Mouse (Mus musculus) bone marrow macrophage, adult 2 months (primary cell): ENCODE results near the gene Ints14. TPM values are rescaled to one million over a fixed set of nuclear protein-coding genes. Genes with fewer than 3 reads are reported as not detected.
"Not testable (repeated sequence)": the region's sequence is repeated elsewhere in the genome, so short reads cannot be mapped to it uniquely, and the experiment has no call there.

Source experiments
- H3K27ac ChIP-seq: 2 replicates; pipeline ENCODE4 v1.5.1; 2012; ENCODE audit warnings: low read depth, low read length; ENCODE audit not compliant: insufficient read depth
- H3K4me1 ChIP-seq: 2 replicates; pipeline ENCODE4 v1.6.1; 2012; ENCODE audit warnings: low read length; ENCODE audit not compliant: control insufficient read depth, insufficient read depth
- H3K4me3 ChIP-seq: 2 replicates; pipeline ENCODE4 v1.5.1; 2012; ENCODE audit warnings: mild to moderate bottlenecking, low read length, moderate library complexity; ENCODE audit not compliant: insufficient read depth
- CTCF ChIP-seq: IDR thresholded peaks from 2 replicates; pipeline ENCODE4 v1.5.1; 2012; ENCODE audit warnings: low read depth, mild to moderate bottlenecking, low read length, moderate library complexity
- POLR2A ChIP-seq: IDR thresholded peaks from 2 replicates; pipeline ENCODE4 v1.6.1; 2012; ENCODE audit warnings: mild to moderate bottlenecking, low read depth, low read length, borderline replicate concordance
- polyA plus RNA-seq: library from polyadenylated mRNA; stranded (reverse); fragments of >200 nt; gene quantifications from 2 replicates; pipeline ENCODE4 v1.2.4, GENCODE M21; 2012; ENCODE audit not compliant: missing spikeins, insufficient read depth, insufficient read length

Ints14 gene
- polyA plus RNA-seq, 1 experiment: 21.4 TPM

GRCm38 (mm10) chr9:65027241-65027640, 66.5 kb downstream of the Ints14 start:
- Histone ChIP-seq H3K4me3 (no peak overlapping the region), H3K27ac (no peak overlapping the region), H3K4me1 (peaks cover 7% of the 10 kb centered on the region)
- TF ChIP-seq POLR2A (no peak), CTCF (no peak)

- Histone ChIP-seq H3K4me1 (peaks cover 2% of the 10 kb centered on the region), H3K4me3 (no peak overlapping the region)
- TF ChIP-seq CTCF (no peak), POLR2A (no peak)
Observed at GRCm38 (mm10) chr9:65028313-65028712, 67.6 kb downstream of the Ints14 start.

GRCm38 (mm10) chr9:65031355-65031754, 70.7 kb downstream of the Ints14 start:
- H3K27ac ChIP-seq: peak overlapping the region; percentile 87
- not testable (repeated sequence) for H3K4me3 ChIP-seq

More at GRCm38 (mm10) chr9:65028313-65028712, 67.6 kb downstream of the Ints14 start:
- no peak overlapping the region for H3K27ac ChIP-seq

GRCm38 (mm10) chr9:65031894-65032268, 71.2 kb downstream of the Ints14 start:
- Histone ChIP-seq H3K4me3 (peak overlapping the region; percentile 51), H3K27ac (peak overlapping the region; percentile 87), H3K4me1 (peaks cover 10% of the 10 kb centered on the region)
- TF ChIP-seq CTCF: no peak
- no peak for TF ChIP-seq POLR2A

More at GRCm38 (mm10) chr9:65031355-65031754, 70.7 kb downstream of the Ints14 start:
- peaks cover 10% of the 10 kb centered on the region for H3K4me1 ChIP-seq

GRCm38 (mm10) chr9:65032269-65033108, 71.8 kb downstream of the Ints14 start, which contains the start of gene Dpp8:
Gene Dpp8 (plus strand): TSS chr9:65032414.
- TF ChIP-seq POLR2A (no peak), CTCF (peak; percentile 69)
- Histone ChIP-seq H3K4me3 (peak within 1 kb of the TSS; percentile 72), H3K4me1 (peaks cover 10% of the 10 kb centered on the region), H3K27ac (peak within 1 kb of the TSS; percentile 87)

GRCm38 (mm10) chr9:65036456-65036855, 75.8 kb downstream of the Ints14 start:
- Histone ChIP-seq H3K4me1 (peaks cover 14% of the 10 kb centered on the region), H3K27ac (no peak overlapping the region), H3K4me3 (no peak overlapping the region)
- TF ChIP-seq POLR2A: no peak
- TF ChIP-seq CTCF: no peak

Other genes starting within 250 kb of the Ints14 start
- gene Rab11a, start 223.1 kb upstream of the Ints14 start, polyA plus RNA-seq: 349 and 394 TPM in 2 replicates
- 14.9 and 18.3 TPM in 2 replicates for gene Dennd4a, start 149.6 kb upstream of the Ints14 start, polyA plus RNA-seq
- gene Slc24a1, start 9.3 kb upstream of the Ints14 start, polyA plus RNA-seq: not detected in 2 replicates
- gene Hacd3, start 60.8 kb downstream of the Ints14 start, polyA plus RNA-seq: 27.7 and 29.0 TPM in 2 replicates
- 57.3 and 73.7 TPM in 2 replicates for gene Dpp8, start 71.5 kb downstream of the Ints14 start, polyA plus RNA-seq
- gene Igdcc4, start 140.6 kb downstream of the Ints14 start, polyA plus RNA-seq: 0.15 TPM in 1 of 2 replicates, not detected in the other
- not detected in 2 replicates for gene Igdcc3, start 180.3 kb downstream of the Ints14 start, polyA plus RNA-seq
- gene Parp16, start 234.4 kb downstream of the Ints14 start, polyA plus RNA-seq: 2.9 TPM in 2 replicates